Mouse (Mus musculus): ENCODE measurements at regions not wholly inside any gene's neighbourhood (a gene's known extent, or its start where the extent isn't known, plus 50 kb on each side); places are given as distances from the start of the nearest gene placed in this dataset.

DNA sequence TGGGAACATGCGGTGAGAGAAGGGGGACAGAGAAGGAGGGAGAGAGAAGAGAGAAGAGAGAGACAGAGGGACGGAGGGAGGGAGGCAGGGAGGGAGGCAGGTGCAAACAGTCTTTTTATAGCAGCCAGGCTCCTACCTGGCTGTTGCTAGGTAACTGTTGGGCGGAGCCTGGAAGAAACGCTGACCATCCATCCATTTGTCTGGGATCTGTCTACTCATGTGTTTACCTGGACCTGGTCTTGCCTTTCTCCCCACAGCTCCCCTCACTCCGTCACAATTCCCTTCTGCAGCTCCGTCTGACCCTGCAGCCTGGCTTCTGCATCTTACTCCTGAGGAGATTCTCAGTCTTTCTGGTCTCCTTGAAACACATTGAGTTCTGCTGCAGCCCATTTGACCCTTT is 144.5 kb downstream of the Ddx11 start:
- Histone ChIP-seq H3K4me3 (no peak overlapping the region), H3K27ac (no peak overlapping the region)
- no peak for TF ChIP-seq CTCF (IDR thresholded peaks at IDR 0.05)
- intact Hi-C loops (cut with DNase I) = no loop called here
- DNase-seq = no peak

DNA sequence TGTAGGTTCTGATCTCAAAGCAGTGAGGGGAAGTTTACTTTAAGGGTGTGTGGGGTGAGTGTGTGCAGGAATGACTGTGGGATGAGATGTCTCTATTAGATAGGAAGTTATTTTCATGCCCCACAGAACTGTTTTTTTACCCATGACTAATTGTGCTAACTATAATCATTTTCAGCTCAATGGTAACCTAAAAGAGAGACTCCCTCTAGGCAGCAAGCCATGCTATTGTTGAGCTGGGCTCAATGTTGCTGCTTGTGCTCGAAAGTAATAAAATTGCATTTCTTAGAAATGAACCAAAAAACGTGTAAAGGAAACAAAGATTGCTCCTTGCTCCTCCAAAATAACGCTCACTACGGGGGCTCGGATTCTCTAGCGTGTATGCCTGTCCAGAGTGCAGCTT is 146.2 kb downstream of the Ddx11 start:
- no peak for TF ChIP-seq CTCF (IDR thresholded peaks at IDR 0.05)
- Histone ChIP-seq H3K4me3 (no peak overlapping the region), H3K27ac (no peak overlapping the region)
- no peak for DNase-seq
- intact Hi-C loops (cut with DNase I) = no loop called here

GRCm38 (mm10) chr17:66271906-66272305 is 148.6 kb downstream of the Ddx11 start:
- intact Hi-C loops (cut with DNase I) = no loop called here
- Histone ChIP-seq H3K27ac (no peak overlapping the region), H3K4me3 (no peak overlapping the region)
- no peak for DNase-seq
- no peak for TF ChIP-seq CTCF (IDR thresholded peaks at IDR 0.05)

DNA sequence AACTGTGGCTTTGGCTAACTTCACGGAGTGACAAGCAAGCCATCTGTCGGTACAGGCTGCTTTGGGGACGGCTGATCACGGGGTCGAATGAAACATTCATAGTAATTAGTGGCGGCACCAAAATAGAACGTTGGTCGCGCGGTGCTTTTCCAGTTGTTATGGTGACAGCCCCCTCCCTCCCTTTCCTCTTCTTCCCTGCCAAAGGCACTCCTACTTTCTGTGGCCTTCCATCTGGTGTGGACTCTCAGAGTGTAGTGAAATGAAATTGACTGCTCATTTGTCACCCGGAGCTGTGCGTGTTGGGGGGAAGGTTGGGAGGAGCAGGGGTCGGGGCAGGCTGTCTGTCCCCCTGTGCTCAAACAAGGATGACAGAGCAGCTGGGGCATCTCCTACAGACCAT is 153.5 kb downstream of the Ddx11 start:
- no peak for TF ChIP-seq CTCF (IDR thresholded peaks at IDR 0.05)
- H3K4me3 ChIP-seq = no peak overlapping the region
- H3K27ac ChIP-seq = 0 out of 2 replicates have a peak overlapping the region, but pooled peaks have one; percentile 1
- DNase-seq = peak; percentile 23
- intact Hi-C loops (cut with DNase I) = no loop called here

DNA sequence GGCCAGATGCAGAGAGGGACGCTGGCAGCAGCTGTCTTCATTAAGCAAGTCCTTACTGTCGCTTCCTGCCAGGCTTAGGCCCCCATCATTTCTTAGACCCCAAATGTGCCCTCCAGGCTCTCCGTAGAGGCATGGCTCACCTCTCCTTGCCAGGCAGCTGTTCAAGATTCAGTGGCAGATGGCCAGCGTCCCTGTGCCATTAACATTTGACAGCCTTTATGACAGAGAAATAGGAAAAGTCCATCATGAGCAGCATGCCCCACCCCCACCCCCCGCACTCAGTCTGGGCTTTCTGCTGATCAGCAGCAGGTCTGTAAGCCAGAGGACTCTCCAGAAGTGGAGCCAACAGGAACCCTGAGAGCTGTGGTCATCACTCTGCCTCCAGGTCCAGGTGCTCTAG is 154.7 kb downstream of the Ddx11 start:
- no peak overlapping the region for H3K4me3 ChIP-seq
- no peak overlapping the region for H3K27ac ChIP-seq
- TF ChIP-seq CTCF (IDR thresholded peaks at IDR 0.05) = no peak
- intact Hi-C loops (cut with DNase I) = no loop called here
- DNase-seq = no peak

- no peak for TF ChIP-seq CTCF (IDR thresholded peaks at IDR 0.05)
- Histone ChIP-seq H3K4me3 (no peak overlapping the region), H3K27ac (no peak overlapping the region)
- no peak for DNase-seq
- intact Hi-C loops (cut with DNase I) = no loop called here
Observed at GRCm38 (mm10) chr17:66285295-66285694, 162.0 kb downstream of the Ddx11 start.
